Mouse (Mus musculus) MN1 (cell line): ENCODE results near the gene Sfxn1.
A peak's percentile ranks its signal among the peaks of the same experiment; 100 is the strongest.

Experiments
- DNase-seq: peaks from one replicate; pipeline ENCODE4 v3.0.0-alpha.2; 2016; ENCODE audit warnings: low spot score

Gene Sfxn1

DNA sequence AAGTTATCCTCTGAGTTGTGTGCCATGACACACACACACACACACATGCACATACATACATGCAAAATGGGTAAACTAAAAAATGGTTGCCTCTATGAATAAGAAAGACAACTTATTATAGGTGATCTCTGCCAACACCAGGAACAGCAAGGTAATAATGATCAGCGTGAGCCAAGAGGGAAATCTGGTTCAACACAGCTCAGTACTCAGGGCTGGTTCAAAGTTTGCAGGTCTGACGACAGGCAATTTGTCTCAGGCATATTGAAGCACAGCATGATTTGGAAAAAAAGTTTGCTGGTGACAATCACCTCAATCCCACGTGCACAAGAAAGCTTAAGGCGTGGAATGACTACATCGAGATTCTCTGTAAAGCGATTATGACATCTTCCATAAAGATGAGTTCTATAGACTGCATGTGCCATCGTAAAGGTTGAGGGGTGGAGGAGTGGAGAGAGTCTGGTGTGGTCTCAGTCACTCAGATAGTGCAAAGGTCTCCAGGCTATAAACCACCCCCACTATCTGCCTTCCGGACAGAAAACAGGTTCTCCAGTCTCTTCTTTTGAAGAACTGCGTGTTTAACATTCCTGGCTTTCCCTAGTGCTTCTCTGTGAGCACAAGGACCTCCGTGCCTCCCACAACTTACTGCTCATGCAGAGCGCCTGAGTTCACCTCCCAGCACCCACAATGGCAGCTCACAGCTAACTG is 6.0 kb downstream of the Sfxn1 start:
- DNase-seq: no peak

DNA sequence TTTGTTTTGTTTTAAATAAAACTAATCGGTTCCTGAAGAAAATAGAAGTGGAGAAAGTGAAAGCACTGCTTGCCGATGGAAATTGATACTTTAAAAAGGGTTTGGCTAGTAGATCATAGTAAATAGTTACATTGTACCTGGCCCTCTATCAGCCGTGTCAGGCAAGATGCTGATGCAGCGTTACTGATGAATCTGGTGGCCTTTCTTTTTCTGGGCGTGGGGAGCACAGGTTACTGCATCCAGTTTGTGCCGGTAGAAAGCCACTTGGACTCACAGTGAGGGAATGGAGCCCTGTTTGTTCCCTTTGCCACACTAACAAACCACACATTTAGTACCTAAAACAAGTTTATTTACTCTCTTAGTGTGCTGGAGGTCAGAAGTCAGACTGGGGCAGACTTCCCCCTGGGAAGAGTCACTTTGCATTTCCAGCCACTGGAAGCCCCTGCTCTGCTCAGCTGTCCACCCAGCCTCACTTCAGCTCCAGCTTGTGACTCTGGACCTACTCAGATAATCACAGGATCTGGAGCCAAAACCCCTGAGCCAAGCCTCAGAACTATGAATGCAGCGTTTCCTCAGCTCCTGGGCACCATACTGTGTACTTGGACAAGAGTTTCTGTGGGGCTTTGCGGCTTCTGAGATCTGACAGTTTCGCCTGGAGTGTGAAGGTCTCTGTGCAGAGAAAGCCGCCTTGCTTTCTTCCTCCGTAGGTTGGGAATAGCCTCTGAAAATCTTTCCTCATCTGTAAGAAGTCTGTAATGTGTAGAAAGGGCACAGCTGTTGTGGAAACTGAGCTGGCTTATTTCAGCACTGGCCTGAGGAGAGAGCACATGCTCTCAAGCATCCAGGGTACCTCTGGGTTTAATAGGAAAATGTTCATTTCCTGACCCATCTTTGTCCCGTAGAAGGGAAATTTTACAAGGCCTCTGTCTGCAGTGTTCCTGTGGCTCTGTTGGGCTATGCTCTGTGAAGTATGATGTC is 8.4 kb downstream of the Sfxn1 start:
- DNase-seq: no peak

DNA sequence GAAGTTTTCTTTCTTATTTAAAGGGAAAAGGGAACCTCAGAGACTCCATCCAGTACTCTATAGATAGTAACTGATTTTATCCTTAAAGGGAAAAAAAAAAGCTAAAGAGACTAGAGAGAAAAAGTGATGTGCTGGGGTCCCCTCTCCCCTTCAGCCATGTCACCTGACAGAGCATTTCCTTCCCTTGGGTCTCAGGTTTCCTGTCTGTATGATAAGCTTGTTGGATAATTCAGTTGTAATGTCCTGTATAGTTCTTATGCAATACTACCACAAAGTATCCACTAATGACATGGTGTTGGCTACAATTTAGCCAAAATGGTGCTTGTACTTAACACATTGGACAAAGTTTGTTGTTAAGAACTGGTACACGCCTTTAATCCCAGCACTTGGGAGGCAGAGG is 9.1 kb downstream of the Sfxn1 start:
- DNase-seq: no peak

DNA sequence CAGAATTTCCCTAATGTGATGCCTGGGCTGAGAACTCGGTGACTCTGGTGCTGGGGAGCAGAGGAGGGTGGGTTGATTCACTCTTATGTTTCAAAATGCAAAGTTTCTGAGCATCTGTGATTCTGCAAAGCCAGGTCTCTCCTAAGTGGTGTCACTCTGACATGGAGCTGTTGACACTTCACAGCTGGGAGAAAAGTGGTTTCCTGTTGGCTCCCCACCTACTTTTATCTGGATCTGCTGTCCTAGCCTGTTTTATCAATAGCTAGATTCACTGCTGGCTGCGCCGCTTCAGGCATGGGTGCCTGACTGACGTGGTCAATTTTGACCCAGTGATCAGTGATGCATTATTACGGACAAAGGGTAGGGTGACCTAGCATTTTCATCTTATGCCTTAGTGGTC is 11.3 kb downstream of the Sfxn1 start:
- no peak for DNase-seq

DNA sequence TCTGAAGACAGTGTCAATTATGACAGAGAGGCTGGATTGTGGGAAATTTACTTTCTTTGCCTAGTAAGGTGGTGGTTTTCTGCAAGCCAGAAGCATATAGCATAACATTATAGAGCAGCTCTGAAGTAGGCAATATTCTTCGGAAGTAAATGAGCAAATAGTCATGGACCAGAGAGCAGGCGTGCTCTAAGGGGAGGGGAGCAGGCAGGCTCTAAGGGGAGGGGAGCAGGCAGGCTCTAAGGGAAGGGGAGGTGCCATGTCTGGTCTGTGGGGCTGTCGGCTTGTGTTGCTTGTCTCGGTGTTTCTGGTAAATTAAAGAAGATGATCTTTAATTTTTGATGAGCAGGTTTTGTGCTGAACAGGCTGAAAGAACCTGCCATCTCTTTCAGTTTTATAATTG is 12.5 kb downstream of the Sfxn1 start:
- DNase-seq: no peak

DNA sequence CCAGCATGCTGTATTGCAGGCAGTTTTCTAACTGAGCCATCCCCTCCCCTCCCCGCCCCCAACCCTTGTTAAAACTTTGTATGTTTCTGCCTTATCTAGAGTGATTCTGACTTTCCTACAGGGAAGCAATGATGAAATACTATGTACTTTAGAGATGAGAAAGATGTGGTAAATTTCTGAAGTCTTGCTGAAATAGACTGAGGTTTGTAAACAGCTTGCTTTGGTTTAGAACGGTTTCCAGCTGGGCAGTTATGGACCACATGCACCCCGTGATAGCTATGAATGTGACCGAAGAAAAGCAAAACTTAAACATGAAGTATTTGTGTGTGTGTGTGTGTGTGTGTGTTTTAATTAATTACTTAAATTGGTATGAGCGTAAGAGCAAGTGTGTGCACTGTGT is 13.2 kb downstream of the Sfxn1 start:
- DNase-seq: no peak

DNA sequence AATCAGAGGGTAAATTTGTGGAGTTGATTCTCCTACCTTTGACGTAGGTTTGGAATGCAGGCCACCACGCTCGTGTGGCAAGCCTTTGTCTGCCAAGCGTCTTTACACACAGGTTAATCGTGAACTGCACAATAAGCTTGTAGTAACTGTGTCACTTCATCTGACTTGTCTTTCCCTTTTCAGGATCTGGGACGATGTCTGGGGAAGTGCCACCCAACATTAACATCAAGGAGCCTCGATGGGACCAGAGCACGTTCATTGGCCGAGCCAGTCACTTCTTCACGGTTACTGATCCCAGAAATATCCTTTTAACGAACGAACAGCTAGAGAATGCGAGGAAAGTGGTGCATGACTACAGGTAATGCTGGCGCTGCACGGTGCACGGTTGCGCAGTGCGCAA is 13.6 kb downstream of the Sfxn1 start:
- DNase-seq: no peak

DNA sequence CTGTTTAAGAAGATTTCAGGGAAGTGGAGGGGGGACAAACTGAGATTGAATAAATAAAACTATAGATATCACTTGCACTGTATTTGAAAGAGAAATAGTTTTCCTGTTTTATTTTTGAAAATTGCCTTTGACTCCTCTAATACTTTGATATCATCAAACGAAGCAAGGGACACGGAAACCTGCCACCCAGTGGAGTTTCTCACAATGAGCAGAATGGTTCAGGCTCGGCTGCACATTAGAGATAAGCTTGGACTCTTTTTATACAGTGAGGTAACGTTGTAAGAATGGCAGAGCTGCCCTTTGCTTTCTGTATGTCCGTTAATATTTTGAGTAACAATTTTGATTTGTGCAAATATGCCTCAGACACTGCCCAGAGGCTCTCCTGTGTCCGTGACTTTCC is 20.1 kb downstream of the Sfxn1 start:
- DNase-seq: no peak

DNA sequence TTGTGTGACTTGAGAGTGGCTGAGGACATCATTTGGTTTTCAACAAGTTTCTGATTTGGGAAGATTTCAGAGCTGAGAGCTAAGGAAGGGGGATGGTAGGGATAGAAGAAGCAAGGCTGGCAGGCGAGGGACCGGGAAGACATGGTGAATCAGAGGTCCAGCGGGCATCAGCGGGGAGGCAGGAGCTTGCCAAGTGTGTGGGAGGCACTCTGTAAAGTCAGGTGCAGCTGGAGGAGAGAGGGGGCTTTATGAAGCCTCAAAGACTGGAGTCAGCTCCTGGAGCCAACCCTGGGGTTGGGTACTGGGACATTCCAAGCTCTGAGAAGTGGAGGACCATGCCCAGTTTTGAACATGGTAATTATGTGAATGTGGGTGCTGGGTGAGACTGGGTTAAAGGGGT is 22.7 kb downstream of the Sfxn1 start:
- no peak for DNase-seq

DNA sequence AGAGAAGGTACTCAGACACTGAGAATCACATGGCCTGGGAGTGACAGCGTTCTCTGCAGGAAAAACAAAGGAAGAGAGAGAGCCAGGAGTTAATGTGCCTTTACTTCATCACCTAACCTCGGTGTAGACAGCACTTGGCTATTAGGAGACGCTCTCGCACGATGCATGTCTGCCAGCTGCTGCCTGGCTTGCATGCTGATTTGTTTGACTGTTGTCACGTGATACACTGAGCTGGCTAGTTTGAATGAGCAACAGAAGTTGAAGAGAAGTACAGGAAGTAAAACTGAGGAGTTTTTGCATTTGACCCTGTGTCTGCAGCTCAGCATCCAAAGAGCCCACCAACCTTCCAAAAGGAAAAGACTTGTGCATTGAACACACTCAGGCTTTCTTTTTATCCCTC is 23.3 kb downstream of the Sfxn1 start:
- no peak for DNase-seq

DNA sequence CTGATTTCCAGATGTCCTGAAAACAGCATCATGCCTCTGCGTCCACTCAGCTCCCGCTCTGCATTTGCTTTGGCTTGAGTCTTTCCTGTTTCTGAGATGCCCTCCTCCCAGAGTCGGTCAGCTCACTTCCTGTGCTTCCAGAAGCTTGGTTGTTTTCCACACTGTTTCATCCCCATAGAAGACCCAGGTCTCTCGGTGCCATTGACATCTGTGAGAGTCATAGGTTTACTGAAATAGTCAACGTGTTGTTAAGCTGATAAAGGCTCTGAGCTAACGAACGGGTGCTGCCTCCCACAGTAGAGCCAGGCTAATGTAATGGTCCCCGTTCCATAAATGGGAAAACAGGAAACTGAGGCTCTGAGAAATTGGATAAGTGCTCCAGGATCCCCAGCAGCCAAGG is 24.1 kb downstream of the Sfxn1 start:
- DNase-seq: no peak

DNA sequence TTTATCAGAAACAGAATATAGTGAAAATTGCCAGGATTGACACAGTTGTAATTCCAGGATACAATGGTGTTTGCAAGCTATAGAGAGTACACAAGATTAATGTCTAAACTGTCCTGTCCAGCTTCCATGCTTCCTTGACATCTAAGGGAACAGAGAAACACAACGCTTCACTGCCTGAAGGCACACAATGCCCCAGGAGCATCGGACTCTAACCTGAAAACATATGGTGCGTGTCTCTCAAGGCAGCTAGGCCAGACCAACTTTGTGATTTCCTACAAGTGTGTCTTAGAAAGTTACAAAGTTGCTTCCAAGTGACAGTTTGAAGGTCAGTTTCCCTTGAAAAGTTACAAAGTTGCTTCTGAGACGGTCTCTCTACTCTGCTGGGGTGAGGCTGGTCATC is 25.6 kb downstream of the Sfxn1 start:
- DNase-seq: no peak

DNA sequence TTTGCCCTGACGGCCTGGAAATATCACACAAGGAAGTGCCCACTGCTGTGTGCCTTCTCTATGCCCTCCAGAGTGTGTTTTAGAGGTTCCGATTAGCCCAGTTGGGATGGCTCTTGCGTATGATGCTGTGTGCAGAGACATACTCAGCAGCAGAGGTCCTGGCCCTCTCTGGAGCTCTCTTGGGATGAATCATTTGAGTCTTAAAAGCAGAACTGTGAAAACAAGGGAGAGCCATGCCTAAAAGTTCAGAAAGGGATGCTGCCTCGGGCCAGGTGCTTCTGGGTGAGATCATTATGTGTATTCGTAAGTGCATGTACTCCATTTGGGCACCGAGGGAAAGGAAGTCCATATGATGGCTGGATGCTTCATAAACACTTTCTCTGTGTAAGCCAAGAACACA is 26.1 kb downstream of the Sfxn1 start:
- DNase-seq: no peak

DNA sequence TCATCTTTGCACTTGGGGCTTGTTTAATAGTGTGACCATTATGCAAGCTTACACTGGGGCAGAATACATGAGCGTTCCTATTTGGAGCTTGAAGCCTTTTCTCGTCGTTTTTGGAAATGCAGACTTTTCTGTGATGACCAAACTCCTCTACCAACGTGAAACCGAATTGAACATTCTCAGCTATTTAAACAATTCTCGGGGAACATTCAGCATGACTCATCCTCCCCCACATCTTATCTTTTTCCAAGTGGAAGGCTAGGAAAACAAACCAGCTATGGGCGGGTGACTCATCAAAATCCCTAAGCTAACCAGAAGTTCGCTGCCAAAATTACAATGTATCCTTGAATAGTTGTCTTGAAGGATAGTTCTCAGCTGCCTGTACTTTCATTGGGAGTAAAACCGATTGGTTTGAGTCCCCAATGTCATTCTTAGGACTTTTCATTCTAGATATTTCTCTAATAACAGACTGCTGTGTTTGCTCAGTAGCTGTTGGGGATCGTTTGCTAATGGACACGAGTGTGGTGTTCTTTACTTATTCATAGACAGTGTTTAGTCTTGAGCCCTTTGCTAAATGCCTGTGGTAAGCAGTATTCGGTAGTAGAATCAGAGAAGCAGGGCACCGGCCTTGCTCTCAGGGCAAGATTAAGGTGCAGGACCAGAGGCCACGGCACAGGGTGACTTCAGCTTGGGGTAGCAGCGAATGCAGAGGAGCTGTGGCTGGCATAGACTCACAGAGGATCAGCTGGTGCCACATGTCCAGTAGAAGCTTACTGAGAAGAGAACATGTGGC is 29.6 kb downstream of the Sfxn1 start:
- peak; percentile 26 for DNase-seq

DNA sequence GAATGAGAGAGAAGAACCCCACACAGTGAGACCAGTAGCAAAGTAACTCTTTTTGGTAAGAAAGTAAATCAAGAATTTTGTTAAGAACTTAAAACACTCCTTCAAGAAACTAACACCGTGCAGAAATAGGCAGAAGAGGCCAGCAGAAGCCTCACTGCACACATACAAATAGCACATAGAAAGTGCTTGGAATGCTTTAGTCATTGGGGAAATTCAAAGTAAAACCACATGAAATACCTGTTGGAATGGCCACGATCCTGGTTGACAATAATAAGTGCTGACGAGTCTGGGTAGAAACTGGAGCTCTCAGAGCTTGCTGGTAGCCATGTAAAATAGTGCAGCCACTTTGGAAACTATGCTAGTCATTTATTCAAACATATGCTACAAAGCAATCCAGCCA is 30.4 kb downstream of the Sfxn1 start:
- no peak for DNase-seq

DNA sequence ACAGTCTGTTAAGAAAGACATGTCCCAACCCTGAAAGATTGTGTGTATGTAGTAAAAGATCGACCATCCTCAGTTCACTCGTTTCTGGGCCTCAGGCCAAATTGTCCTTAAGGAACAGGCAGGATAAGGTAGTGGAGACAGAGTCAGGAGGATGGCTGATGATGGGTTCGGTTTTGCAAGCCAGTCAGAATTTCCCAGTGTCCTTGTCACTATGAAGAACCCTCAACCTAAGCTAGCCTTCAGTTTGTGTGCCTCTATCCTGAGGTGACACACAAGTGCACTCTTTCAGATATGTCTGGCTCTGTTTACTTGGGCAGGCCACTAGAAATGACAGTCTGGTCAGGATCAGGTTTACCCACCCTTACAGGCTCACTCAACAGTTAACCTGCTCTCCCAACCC is 31.6 kb downstream of the Sfxn1 start:
- no peak for DNase-seq

DNA sequence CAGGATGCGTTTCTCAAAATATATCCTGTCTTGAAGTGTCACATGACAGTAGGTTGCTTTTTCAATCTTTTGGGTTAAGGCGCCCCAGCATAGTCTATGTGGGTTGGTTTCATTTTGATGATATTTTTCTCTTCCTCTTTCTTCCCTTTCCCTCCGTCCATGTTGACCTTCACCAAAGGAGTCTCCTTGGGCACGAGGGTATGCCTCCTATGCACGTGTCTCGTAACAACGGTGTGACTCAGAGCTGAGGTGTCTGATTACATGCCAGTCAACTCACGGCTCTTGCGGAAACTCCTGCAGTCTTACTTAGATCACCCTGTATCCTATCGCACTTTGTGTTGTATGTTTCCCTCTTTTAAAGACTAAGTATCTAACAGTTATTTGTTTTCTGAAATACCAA is 32.2 kb downstream of the Sfxn1 start:
- DNase-seq: no peak

DNA sequence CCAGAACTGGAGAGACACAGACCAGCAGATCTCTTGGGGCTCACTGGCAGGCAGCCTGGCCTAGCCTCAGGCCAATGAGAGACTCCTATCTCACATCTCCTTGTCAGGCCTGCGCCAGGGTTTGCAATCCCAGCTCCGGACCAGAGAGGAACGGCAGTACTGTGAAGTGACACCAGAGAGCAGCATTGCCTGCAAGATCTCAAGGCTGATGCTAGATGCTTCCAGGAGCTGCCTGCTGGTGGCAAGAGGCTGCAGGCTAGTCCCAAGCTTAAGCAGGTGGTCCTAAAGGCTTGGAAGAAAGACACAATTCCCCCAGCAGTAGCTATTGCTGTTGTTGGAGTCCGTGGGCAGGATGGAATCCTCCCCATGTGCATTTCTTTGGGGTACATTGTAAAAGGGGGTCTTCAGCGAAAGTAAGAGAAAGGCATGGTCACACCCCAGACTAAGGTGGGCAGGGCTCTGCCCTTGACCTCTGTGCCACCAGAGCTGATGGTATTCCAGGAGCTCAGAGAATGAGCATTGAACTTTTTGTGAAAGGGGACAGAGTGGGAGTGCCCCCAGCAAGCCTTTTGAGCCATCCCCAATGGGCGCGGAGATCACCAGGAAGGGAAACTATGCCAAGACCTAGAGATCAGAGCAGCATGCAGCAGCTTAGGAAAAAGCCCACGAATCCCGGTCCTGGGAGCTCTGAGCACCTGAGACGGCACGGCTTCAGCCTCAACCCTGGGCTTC is 42.3 kb downstream of the Sfxn1 start:
- DNase-seq: peak; percentile 73

DNA sequence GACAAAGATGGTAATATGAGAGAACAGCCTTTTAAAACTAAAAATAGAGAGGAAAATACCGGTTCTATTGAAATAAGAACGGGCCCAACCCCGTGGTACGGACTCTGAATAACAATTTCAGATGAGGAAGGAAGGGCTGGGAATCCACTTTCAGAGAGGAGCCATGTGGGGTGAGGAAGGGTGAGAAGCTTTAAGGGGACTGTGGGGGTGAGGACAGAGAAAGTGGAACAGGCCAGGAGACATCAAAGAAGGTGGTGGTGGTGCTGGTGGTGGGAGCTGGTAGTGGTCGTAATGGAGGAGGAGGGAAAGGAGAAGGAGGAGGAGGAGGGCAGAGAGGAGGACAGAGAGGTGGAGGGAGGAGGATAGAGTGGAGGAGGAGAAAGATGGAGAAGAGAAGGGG is 43.3 kb downstream of the Sfxn1 start:
- no peak for DNase-seq

DNA sequence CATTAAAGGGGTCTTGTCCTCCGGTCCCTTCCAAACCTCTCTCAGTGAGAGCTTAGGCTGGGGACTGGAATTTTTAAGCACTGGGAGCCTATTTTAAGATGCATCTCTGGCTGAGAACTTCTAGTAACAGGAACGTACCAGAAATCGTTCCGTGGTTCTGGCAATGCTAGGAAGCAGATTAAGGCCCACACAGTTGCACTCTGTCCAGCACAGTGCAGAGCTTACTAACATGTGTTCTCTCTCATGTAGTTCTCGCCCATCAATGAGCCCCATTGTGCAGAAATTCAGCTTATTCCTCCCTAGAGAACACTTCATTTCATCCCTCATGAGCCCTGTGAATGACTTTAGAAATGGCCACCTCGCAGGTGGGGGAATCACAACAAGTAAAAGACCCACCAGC is 44.1 kb downstream of the Sfxn1 start:
- DNase-seq: no peak

DNA sequence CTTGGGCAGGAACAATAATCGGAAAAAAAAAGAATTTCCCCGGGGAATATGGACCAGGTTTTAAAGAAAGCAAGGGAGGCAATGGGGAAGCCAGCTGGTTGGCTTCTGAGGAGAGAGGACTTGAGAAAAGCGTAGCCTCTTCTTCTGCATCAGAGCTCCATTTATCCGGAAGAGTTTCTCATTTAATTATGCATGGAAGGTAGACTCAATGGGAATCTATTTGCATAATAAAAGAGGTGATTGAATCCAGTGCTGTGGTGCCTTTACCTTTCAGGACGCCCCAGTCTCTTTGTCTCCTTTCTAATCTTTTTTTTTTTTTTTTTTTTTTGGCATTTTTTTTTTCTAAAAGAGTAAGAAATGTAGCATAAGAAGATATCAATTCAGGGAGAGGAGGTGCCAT is 46.7 kb downstream of the Sfxn1 start:
- DNase-seq: no peak
